Mouse (Mus musculus) retina, postnatal 7 days (tissue): Measurements from ENCODE around the gene Gpr37l1.

Experiments used
- DNase-seq: peaks from one replicate; pipeline ENCODE4 v3.0.0-alpha.2; 2012; ENCODE audit warnings: low read depth, low spot score

Gpr37l1 gene

DNA sequence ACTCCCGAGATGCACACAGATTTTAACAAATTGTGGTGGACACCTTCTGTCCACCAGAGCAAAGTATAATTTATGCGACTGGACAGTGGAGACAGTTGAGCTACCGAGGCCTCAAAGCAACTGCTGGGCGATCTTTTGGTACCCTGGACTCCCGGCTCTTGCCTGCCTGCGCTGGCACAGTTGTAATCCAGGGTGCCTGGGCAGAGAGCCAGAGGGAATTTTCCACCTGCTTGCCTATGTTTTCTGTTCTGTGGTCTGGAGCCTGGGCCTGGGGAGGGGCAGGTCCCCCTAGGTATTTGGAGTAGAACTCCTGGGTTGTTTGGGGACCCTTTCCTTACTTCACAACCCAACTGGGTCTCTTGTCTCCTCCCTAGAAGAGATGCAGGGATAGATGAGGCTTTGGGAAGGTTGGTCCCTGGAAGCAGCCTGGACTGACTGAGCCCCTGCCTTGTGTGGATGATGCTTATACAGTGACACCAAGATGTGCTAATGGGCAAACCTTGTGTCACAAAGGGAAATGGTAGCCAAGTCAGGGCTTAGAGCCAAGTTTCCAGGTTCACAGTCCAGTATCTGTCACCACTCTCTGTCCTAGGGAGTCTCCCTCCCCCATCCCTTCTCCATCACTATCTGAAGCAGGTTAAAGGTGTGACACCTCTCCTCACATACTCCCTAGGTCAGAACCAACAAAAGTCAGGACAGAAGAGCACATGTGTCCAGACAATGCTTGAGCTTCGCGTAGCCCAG lies 14.6 kb upstream of the Gpr37l1 start:
- no peak for DNase-seq

DNA sequence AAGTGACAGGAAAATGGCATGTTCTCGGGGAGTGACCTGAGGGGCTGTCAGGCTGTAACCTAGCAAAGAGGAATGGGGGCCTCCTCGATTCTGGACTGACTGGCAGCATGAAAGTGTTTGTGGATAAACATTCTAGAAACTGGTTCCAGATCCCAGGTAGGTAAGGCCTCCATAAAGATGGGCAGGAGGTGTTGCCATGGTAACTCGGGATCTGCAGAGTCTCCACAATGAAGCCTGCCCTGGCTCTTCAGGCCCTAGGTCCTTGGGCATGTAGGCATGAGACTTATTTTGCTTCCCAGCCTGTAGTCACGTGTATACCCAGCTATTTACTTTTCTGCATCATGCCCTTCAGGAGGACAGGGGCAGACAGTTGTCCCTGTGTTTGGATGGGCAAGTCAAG lies 13.8 kb upstream of the Gpr37l1 start:
- DNase-seq, result no peak

DNA sequence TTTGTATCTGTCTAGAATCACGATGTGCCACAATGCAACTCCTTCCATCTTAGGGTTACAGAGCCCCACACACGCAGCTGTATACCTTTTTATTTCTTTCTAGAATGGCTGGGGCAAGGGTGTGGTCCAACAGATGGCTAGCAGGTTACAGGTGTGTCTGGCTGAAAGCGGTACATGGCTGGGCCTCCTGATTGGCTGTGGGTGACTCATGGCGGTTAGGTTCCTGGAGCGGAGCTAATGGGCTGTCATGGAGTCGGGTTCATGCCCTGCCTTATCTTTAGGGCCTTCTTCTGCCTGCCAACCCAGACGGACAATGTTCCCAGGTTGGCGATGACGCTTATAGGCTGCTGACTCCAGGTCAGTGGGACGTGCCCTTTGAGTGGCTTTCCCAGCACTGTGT lies 13.3 kb upstream of the Gpr37l1 start:
- DNase-seq, result no peak

DNA sequence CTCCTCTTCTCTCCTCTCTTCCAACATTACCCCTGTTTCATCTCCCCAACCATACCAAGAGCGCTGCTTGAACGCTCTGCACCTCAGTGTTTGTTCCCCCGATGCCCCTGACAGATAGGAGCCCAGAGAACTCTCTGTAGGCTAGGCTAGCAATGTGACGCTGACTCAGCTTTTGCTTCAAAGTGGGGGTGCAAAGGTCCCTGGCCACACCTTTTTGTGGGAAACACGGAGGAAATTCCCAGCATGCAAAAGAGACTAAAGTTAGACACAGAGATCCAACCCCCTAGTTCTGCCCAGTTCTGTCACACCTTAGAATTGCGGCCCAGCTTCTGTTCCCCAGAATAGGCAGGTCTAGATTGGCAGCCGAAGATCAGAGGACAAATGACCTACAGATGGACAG lies 11.4 kb upstream of the Gpr37l1 start:
- DNase-seq, result no peak

DNA sequence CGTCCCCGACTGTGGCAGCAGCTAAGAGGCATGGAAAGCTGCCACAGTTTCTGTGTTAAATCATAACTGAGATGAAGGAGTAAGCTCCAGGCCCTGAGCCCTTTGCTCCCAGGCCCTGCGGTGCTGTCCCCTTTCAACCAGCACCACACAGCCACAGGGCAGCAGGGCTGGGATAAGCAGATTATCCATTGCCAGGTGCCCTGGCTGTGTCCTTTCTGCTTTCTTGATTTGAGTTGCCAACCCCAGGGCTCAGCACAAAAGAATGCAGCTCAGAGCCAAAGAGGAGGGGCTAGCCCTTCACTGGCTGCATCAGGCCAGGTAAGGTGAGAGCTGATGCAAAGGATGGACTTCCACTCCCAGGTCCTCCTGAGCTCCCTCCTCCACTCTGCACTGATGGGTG lies 10.2 kb upstream of the Gpr37l1 start:
- no peak for DNase-seq

DNA sequence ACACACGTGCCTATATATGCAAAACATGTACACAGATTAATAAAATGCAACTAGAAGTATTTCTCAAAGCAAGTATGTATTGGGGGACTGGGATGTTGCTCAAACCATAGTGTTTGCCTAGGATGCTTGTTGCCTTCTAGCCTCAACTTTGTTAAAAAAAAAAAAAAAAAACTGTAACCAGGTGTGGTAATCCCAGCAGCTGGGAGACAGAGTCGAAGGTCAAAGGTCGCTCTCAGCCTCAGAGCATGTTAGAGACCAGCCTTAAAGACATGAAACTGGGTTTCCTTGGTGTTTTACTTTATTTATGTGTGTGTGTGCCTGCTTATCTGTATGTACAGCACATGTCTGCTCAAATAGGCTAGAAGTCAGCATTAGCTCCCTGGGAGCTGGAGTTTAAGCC lies 7.7 kb upstream of the Gpr37l1 start:
- no peak for DNase-seq

DNA sequence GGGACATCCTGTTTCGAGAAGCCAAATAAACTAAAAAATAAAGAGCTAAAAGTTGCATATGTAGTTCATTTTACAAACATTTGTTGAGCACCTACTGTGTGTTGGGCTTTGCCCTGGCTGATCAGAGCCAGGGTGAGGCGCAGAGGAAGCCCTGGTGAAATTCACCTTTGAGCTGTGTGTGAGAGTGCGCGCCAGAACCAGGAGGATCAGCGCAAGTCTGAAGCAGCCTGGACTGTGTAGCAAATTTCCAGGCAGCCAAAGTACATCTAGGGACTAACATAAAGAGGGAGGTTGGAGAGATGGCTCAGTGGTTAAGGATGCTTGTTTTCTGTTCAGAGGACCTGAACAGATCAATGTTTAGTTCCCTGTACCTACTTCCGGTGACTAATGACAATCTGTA lies 5.8 kb upstream of the Gpr37l1 start:
- DNase-seq, result no peak

- peak; percentile 76 for DNase-seq
Observed at GRCm38 (mm10) chr1:135171984-135172383, 4.5 kb upstream of the Gpr37l1 start.

GRCm38 (mm10) chr1:135171202-135171601 lies 3.7 kb upstream of the Gpr37l1 start:
- DNase-seq, result no peak

DNA sequence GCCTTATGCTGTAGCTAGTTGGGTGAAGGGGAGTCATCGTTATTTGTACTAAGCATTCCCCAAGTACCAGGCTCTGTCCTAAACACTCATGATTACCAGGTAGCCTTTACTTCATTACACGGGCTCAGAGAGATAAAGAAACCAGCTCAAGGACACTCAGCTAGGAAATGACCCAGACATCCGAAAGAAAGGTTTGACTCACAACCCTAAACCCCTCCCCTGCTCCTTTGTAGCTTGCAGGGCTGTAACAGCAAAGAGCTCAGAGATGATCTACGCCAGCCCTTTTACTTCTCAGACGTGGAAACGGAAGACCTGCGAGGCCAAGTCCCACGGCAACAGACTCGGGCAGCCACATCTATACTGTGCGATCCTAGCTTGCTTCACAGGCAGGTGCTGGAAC lies 2.8 kb upstream of the Gpr37l1 start:
- DNase-seq, result no peak

- no peak for DNase-seq
Observed at GRCm38 (mm10) chr1:135169556-135170224, 2.2 kb upstream of the Gpr37l1 start.

DNA sequence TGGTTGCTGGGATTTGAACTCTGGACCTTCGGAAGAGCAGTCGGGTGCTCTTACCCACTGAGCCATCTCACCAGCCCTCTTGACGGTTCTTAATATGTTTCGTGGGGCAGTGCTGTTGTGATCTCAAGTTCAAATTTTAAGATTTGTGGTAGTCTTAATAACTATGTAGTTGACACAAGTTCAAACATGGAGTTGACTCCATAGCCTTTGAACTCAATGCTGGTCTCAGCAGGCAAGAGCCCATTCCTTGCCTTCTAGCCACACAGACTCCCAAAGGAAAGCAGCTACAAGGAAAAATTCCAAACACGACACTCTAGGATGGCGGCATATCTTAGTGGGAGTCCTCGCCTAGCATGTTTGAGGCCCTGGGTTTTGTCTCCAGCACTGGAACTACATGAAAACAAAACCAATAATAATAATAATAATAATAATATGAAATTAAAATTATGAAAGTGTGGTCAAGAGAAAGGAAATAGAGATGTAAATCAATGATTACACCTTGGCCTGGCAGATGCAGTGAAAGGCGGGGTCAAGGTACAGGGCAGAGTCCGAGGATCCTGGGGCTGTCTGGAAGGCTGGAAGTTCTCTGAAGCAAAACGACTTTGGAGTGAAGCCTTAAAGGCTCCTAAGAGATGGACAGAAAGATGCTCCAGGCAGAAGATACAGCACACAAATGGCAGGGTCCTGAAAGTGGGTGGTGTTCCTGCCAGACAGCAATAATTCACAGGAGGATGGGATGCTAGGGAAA lies 1.1 kb upstream of the Gpr37l1 start:
- DNase-seq, result no peak

- no peak for DNase-seq
Observed at GRCm38 (mm10) chr1:135162720-135163119, 4.8 kb downstream of the Gpr37l1 start.

DNA sequence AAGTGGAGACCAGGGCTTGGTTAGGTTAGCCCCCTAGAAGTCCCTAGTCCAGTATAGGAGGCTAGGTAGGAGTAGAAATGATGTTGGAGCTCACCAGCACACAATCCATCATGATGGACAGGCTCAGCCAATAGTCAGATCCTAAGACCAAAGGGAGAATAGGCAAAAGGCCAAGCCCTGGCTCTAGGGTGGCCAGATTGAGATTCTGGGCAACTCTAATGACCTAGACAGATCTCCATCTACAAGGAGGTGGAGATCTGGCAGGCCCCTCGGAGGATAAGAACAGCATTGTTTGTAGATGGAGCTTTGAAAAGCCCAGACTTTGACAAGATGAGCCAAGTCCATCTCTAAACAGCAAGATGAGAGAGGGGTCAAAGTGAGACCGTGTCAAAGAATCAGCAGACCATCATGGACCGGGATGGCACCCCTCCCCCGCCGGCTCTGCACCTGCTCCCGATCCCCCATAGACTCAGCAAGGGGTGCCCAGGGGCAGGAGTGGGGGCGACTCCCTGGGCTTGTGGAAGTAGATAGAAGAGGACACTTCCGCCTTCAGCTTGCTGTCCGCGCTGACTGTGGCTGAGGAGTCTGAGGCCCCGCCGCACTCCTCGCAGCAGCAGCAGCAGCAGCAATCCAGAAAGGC lies 7.0 kb downstream of the Gpr37l1 start:
- no peak for DNase-seq

GRCm38 (mm10) chr1:135159556-135160123 lies 7.8 kb downstream of the Gpr37l1 start:
- no peak for DNase-seq

DNA sequence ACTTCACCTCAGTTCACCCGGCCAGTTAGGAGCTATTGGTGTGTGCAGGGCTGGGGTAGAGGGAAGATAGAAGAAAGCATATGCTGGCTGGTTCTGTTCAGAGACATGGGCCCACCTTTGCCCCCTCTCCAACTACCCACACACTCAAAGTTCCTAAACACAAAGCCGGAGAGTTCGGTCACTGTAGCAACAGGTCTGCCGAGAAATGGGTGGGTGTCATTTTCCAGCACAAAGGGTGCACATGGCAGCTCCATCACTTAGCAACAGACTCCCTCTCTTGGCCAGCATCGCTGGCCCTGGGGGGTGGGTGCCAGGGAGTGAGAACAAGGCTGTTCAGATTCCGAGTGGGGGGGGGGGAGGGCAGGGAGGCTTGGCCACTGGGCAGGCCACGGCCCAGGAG lies 8.4 kb downstream of the Gpr37l1 start:
- no peak for DNase-seq

- DNase-seq, result no peak
Observed at GRCm38 (mm10) chr1:135158633-135159032, 8.8 kb downstream of the Gpr37l1 start.

- no peak for DNase-seq
Observed at GRCm38 (mm10) chr1:135156300-135156699, 11.2 kb downstream of the Gpr37l1 start.

- peak; percentile 72 for DNase-seq
Observed at GRCm38 (mm10) chr1:135154411-135154959, 13.0 kb downstream of the Gpr37l1 start.

GRCm38 (mm10) chr1:135154011-135154410 lies 13.5 kb downstream of the Gpr37l1 start:
- DNase-seq, result no peak

- no peak for DNase-seq
Observed at GRCm38 (mm10) chr1:135148996-135149395, 18.5 kb downstream of the Gpr37l1 start.

- DNase-seq, result no peak
Observed at GRCm38 (mm10) chr1:135148476-135148875, 19.0 kb downstream of the Gpr37l1 start.
